Mouse (Mus musculus) gastrocnemius, adult 2 months (tissue): ENCODE data around the gene Galntl6. TPM values are rescaled to one million over a fixed set of nuclear protein-coding genes. Genes with fewer than 3 reads are reported as not detected.

Experiments
- DNase-seq: peaks from one replicate; pipeline ENCODE4 v3.0.0; 2022
- H3K27ac ChIP-seq: fragments of 200-600 bp; 2 replicates; pipeline ENCODE4 v1.8.1; 2022; ENCODE audit warnings: mild to moderate bottlenecking
- H3K4me3 ChIP-seq: fragments of 200-600 bp; 2 replicates; pipeline ENCODE4 v1.8.1; 2022; ENCODE audit warnings: mild to moderate bottlenecking, moderate library complexity
- CTCF ChIP-seq: fragments of 200-600 bp; IDR thresholded peaks from 2 replicates; pipeline ENCODE4 v1.8.1; 2022; ENCODE audit warnings: antibody characterized with exemption, mild to moderate bottlenecking, moderate library complexity
- intact Hi-C: fragments of 180-260 bp; cut with DNase I; formaldehyde crosslinking; loops from one replicate; pipeline ENCODE4 v1.15.1; 2025
- total RNA-seq, 2 experiments: library from RNA; stranded (reverse); gene quantifications; 2 replicates each; pipeline ENCODE4 v1.2.3; 2021

Galntl6 gene
- total RNA-seq, 2 experiments from 2014 or later, result not detected

GRCm38 (mm10) chr8:57836981-57837380 is 1075.5 kb downstream of the Galntl6 start:
- Histone ChIP-seq H3K4me3 (no peak overlapping the region), H3K27ac (no peak overlapping the region)
- no peak for TF ChIP-seq CTCF
- intact Hi-C loops, result no loop called here
- DNase-seq, result no peak

- Histone ChIP-seq H3K4me3 (no peak overlapping the region), H3K27ac (no peak overlapping the region)
- intact Hi-C loops, result no loop called here
- no peak for TF ChIP-seq CTCF
- DNase-seq, result no peak
Measured at GRCm38 (mm10) chr8:57836201-57836883, 1076.1 kb downstream of the Galntl6 start.

- DNase-seq, result peak; percentile 21
- no peak overlapping the region for H3K27ac ChIP-seq
- intact Hi-C loops, result no loop called here
- no peak for TF ChIP-seq CTCF
- no peak overlapping the region for H3K4me3 ChIP-seq
Measured at GRCm38 (mm10) chr8:57823151-57823550, 1089.3 kb downstream of the Galntl6 start.

GRCm38 (mm10) chr8:57816034-57816433 is 1096.4 kb downstream of the Galntl6 start:
- Histone ChIP-seq H3K27ac (no peak overlapping the region), H3K4me3 (no peak overlapping the region)
- intact Hi-C loops, result no loop called here
- DNase-seq, result no peak
- no peak for TF ChIP-seq CTCF

GRCm38 (mm10) chr8:57807060-57807459 is 1105.4 kb downstream of the Galntl6 start:
- no peak overlapping the region for H3K27ac ChIP-seq
- DNase-seq, result no peak
- no peak for TF ChIP-seq CTCF
- intact Hi-C loops, result no loop called here
- H3K4me3 ChIP-seq, result no peak overlapping the region

- intact Hi-C loops, result no loop called here
- TF ChIP-seq CTCF, result no peak
- Histone ChIP-seq H3K27ac (no peak overlapping the region), H3K4me3 (no peak overlapping the region)
- DNase-seq, result no peak
Measured at GRCm38 (mm10) chr8:57805094-57805493, 1107.3 kb downstream of the Galntl6 start.

- Histone ChIP-seq H3K27ac (no peak overlapping the region), H3K4me3 (no peak overlapping the region)
- intact Hi-C loops, result loop anchor here (5.0 kb wide), 1 partner anchor 152 kb away; the partner anchor contains the start of gene Galnt7
- TF ChIP-seq CTCF, result no peak
- DNase-seq, result no peak
Measured at GRCm38 (mm10) chr8:57803821-57804220, 1108.6 kb downstream of the Galntl6 start.

- no peak for TF ChIP-seq CTCF
- intact Hi-C loops, result loop anchor here (5.0 kb wide), 1 partner anchor 149 kb away; the partner anchor contains the start of gene Galnt7
- no peak overlapping the region for H3K27ac ChIP-seq
- DNase-seq, result no peak
- H3K4me3 ChIP-seq, result no peak overlapping the region
Measured at GRCm38 (mm10) chr8:57801197-57801596, 1111.2 kb downstream of the Galntl6 start.

- Histone ChIP-seq H3K4me3 (peak overlapping the region; percentile 64), H3K27ac (peak overlapping the region; percentile 73)
- TF ChIP-seq CTCF, result peak; percentile 83
- DNase-seq, result peak; percentile 50
- intact Hi-C loops, result loop anchor here (1.0 to 5.0 kb wide), 2 partner anchors 148 to 226 kb away; partner anchors contain the start of gene Galnt7
Measured at GRCm38 (mm10) chr8:57800327-57800726, 1112.1 kb downstream of the Galntl6 start.

GRCm38 (mm10) chr8:57799797-57800204 is 1112.6 kb downstream of the Galntl6 start:
- H3K27ac ChIP-seq, result peak overlapping the region; percentile 73
- DNase-seq, result peak; percentile 69
- no peak for TF ChIP-seq CTCF
- intact Hi-C loops, result loop anchor here (1.0 to 5.0 kb wide), 4 partner anchors 148 to 371 kb away; partner anchors contain the start of gene Galnt7
- H3K4me3 ChIP-seq, result peak overlapping the region; percentile 64

GRCm38 (mm10) chr8:57793455-57793854 is 1119.0 kb downstream of the Galntl6 start:
- TF ChIP-seq CTCF, result peak; percentile 2; the same call in 1 of the 2 replicates
- no peak overlapping the region for H3K27ac ChIP-seq
- DNase-seq, result no peak
- intact Hi-C loops, result no loop called here
- no peak overlapping the region for H3K4me3 ChIP-seq

GRCm38 (mm10) chr8:57792246-57792645 is 1120.2 kb downstream of the Galntl6 start:
- no peak overlapping the region for H3K4me3 ChIP-seq
- no peak for DNase-seq
- no peak for TF ChIP-seq CTCF
- no peak overlapping the region for H3K27ac ChIP-seq
- intact Hi-C loops, result no loop called here

GRCm38 (mm10) chr8:57791309-57791721 is 1121.1 kb downstream of the Galntl6 start:
- Histone ChIP-seq H3K4me3 (no peak overlapping the region), H3K27ac (no peak overlapping the region)
- no peak for DNase-seq
- TF ChIP-seq CTCF, result peak; percentile 71
- intact Hi-C loops, result loop anchor here (2.0 kb wide), 1 partner anchor 217 kb away; no protein-coding TSS in a partner anchor

- TF ChIP-seq CTCF, result no peak
- Histone ChIP-seq H3K4me3 (no peak overlapping the region), H3K27ac (no peak overlapping the region)
- intact Hi-C loops, result no loop called here
- no peak for DNase-seq
Measured at GRCm38 (mm10) chr8:57779551-57779950, 1132.9 kb downstream of the Galntl6 start.
